Mouse (Mus musculus) G1E-ER4 (cell line): ENCODE measurements around the gene Ppp2ca. TPM values are rescaled to one million over a fixed set of nuclear protein-coding genes. Genes with fewer than 3 reads are reported as not detected.
"Not testable (repeated sequence)": the region's sequence is repeated elsewhere in the genome, so short reads cannot be mapped to it uniquely, and the experiment has no call there.

Experiments
- GATA1 ChIP-seq: IDR thresholded peaks from one replicate; pipeline ENCODE4 v1.8.0; 2012; ENCODE audit warnings: low read length, inconsistent platforms
- polyA plus RNA-seq: library from polyadenylated mRNA; stranded (reverse); fragments of >175 nt; gene quantifications from 2 replicates; pipeline ENCODE4 v1.2.3, GENCODE M21; 2012

Gene Ppp2ca
- polyA plus RNA-seq, 1 experiment: 24.1 TPM

DNA sequence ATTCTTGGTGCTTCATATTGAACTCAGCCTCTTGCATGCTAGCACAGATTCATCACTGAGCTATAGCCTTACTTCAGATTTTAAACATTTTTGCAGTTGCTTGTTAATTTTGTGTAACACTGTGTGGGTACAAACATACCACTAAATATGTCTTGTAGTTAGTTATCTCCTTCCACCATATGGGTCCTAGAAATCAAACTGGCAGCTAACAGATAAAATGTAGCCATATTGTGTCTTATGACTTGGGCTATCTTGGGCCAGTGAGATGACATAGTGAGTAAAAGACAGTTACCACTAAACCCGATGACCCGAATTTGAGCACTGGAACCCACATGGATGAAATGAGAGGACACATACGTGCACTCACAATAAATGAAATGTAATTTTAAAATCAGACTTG, 17.0 kb downstream of the Ppp2ca start:
- TF ChIP-seq GATA1: peak; percentile 63

DNA sequence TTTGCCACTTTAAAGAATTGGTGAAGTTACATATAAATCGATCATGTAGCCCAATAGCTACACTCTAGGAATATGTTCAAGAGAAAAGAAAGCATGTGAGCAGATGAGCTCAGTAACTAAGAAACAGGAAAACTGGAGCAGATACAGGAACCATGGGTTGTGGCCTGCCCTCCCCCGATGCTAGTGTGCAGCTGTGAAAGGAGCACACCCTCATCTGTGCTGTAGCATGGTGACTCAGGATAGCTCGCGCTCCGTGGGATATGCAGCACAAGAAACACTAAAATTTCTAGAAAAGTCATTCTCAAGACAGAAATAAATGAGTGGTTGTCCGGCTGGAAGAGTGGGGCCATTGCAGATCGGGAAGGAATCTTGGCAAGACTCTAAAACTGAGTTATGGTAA, 18.7 kb downstream of the Ppp2ca start:
- TF ChIP-seq GATA1: no peak

DNA sequence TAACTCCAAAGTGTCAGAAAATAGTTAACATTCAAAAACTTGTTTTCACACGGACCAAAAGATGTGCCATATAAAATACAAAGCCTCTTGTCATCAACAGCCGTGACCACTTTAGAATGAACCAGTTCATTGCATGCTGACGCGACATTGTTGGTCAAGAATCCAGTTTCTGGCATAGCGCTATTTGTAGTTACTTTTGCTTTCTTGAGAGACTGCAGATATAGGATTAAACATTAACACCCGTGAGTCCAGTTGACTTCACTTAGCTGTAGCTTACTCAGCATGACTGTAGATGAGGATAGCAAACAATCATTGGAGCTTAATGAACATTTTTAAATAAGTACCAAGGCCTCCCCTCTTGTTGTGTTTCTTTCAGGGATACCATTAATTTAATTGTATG, 23.6 kb downstream of the Ppp2ca start:
- TF ChIP-seq GATA1: no peak

DNA sequence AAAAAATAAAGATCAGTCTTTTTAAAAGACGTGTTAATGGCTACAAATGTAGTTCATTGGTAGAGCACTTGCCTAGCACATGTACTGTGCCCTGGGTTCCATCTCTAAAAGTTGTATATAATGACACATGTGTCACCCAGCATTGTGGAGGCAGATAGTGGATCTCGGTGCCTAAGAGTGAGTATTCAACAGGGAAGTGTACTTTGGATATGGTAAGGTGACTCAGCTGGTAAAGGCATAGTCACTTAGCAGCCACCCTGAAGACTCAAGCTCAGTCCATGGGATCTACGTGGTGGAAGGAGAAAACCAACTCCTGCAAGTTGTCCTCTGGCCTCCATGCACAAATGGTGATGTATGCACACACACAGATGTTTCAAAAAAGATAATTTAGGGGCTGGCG, 26.0 kb downstream of the Ppp2ca start:
- no peak for TF ChIP-seq GATA1

DNA sequence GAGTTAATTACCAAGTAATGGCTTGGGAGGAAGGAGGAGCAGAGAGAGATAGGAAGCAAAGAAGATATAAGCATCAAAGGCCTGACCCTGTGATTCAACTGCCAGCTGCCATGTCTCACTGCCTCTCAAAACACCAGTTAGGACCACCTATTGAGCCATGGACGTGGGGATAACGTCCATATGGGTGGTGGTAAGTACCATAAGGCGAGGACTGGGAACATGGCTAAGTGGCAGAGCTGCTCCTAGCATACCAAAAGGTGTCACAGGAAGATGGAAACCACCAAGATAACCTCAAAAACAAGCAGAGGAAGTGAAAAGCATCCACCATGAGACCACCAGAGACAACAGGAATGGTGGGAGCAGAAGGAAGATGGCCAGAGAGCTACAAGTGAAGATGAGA, 28.7 kb downstream of the Ppp2ca start:
- no peak for TF ChIP-seq GATA1

DNA sequence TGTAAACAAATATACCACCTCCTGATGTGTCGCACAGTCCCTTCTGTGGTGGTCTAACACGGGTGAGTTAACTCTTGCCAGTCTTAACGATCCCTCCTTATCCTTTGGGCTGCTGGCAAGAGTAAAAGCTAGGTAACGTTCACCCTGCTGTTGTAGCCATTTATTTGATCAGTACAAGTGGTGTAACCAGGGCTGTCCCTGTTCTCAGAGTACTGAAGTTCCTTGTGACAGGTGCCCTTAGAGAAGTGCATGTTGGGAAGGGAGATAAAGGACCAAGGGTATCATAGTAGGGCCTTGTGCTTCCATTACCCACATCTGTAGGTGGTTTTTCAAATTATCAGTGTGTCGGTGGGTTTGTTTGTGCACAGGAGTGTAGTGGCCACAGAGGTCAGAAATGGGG, 29.3 kb downstream of the Ppp2ca start:
- TF ChIP-seq GATA1: no peak

DNA sequence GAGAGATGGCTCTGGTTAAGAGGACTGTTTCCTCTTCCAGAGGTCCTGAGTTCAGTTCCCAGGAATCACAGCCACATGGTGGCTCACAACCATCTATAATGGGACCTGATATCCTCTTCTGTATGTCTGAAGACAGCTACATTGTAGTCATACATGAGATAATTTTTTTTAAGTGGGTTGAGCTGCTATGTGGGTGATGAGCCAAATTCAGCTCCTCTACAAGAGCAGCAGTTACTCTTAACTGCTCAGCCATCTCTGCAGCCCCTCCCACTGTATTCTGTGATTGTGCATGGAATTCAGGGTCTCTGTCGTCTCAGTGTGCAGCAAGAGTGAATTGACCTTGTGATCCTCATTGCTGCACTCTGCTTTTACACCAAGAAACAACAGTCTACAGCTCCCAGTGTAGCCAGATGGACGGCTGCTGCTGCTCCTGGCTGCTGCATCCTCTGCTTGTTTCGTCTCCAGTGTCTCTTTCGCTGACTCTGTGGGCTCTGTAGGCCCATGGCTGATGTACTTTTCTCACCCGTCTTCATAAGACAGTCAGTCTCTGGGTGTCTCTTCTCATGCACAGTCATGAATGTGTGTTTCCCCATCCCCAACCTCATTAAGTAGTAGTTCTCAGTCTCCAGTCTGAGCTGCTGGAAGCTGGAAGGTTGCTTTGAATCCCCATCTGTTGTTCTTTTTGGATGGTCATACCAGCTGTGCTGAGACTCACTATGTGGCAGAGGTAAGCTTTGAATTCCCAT, 30.0 kb downstream of the Ppp2ca start:
- no peak for TF ChIP-seq GATA1

DNA sequence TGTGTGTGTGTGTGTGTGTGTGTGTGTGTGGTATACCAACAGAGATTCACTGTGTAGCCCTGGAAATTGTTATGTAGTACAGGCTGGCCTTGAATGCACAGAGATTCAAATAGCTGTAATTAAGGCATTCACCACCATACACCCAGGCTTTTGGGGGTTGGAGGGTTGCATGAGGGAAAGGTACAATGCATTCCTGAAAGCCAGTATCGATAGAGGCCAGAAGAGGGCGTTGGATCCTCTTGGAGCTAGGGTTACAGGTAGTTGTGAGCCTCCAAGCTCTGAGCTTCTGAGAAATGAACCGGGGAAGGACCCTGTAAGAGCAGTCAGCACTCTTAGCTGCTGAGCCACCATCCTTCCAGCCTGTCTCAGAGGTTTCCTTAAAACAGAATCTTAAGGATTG, 30.7 kb downstream of the Ppp2ca start:
- no peak for TF ChIP-seq GATA1

DNA sequence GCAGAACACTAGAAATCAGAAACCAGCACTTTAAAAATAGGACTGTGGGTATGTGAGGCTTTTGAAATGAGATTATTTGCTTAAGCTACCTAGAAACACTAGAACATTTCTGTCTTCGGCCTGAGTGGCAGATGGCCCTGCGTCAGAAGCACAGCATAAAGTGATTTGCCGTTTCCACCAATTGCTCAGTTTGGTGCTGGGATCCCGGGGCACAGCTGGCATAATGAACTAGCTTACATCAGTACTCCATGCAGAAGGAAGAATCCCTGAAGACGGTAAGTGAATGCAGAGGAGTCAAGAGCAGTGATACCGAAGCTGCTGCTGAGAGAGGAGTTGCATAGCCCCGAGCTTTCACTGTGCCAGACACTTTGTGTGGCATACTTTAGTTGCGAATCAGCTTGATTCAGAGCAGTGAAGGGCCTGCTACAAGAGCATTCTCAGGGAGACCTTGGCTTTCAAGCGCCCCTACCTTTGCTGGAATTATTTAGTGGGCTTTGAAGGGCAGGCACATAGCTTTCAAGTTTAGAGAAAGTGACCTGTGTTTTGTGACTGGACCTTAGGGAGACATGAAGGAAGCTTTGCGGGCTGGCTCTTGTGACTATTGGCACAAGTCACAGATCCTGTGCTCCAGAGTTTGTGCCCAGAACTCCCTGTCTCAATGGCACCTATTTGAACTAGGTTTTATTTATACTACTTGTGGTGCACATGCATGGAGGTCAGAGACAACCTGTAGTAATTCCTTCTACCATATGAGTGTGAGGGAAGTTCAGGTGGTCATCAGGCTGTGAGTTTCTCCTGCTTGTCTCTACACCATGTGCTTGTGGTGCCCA, 31.4 kb downstream of the Ppp2ca start:
- no peak for TF ChIP-seq GATA1

DNA sequence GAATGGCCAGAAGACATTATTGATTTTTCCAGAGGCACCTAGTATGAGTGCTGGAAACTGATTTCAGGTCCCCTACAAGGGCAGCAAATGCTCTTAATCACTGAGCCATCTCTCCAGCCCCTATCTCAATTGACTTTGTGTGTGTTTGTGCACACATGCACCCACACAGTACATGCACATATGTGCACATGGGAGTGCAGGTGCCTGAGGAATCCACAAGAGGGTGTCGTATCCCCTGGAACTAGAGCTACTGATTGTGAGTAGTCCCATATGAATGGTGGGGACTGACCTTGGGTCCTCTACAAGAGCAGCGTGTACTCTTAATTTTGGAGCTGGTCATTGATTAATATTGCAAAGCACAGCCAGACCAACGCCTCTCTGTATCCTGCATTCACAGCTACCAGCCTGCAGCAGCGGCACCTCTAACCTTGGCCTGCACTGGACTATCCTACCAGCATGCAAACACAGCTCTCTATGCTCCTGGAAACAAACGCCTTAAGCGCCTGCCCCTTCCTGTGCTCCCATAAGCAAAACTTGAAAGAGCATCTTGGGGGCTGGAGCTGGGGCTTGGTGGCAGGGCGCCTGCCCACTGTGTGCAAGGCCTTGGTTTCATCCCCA, 32.1 kb downstream of the Ppp2ca start:
- no peak for TF ChIP-seq GATA1

DNA sequence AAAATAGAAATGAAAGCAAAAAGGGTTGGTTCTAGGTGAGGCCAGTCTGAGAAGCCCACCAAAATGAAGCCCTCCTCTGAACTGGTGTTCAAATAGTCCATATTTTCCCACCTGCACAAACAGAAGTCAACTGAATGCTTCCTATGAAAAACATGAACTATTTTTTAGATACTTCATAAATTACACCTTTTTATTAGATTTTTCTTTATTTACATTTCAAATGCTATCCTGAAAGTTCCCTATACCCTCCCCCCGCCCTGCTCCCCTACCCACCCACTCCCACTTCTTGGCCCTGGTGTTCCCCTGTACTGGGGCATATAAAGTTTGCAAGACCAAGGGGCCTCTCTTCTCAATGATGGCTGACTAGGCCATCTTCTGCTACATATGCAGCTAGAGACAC, 46.9 kb downstream of the Ppp2ca start, which contains the start of gene Olfr1373:
Olfr1373 (minus strand) TSS at position 101 of the 400 bp plus-strand sequence.
- not testable (repeated sequence) for TF ChIP-seq GATA1

DNA sequence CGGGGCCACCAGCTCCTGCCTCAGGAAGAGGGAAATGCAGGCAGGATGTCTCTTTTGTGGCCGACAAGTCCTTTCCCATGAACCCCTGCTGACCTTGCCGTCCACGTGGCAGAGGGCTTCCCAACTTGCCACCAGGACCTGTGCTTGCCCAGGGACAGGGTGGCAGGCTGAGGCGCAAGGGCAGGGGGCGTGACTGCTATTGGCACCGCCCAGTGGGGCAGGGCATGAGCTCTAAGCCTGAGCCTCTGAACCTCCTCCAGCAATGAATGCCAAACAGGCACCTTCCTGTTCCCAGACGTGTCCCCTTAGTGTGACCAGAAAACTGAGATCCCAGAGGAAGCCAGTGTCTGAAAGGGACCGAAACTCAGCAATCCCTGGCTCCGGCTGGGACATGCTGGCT, 65.4 kb downstream of the Ppp2ca start:
- no peak for TF ChIP-seq GATA1

DNA sequence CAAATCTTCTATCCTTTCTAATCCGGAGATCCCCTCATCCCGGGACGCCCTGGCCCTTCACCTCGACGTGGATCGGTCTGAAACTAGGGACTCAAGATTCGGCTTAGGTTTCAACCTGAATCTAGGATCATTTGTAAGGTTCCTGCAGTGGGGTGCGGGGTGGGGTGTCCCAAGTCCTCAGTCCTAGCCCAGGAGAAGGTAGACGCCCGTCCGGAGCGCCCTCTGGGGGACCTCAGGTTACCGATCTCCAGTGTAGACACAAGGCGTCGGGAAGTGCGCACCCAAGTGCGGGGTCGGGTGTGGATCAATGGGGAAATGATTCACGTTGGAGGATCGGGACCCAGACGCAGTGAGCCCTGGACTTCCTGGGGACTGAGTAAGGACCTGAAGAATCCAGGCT, 68.6 kb downstream of the Ppp2ca start:
- no peak for TF ChIP-seq GATA1

DNA sequence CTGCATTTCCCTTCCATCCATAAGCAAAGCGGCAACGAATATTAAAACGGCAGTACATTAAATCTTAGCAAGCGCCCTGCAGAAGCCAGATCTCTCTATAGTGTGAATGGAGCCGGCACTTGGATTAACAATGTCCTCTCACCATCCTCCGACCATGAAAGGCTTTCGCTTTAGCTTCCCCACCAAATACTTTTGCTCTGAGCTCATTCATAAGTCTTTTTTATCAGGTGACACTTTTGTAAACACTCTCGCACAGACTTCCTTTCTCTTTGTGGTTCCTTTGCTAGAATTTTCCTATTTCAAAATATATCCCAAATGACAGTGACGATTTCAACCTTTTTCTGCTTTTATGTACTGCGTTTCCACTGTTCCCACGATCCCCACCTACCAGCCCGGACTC, 70.0 kb downstream of the Ppp2ca start:
- no peak for TF ChIP-seq GATA1

Other genes starting within 250 kb of the Ppp2ca start
- 15.6 and 16.7 TPM in 2 replicates for gene Jade2, start 241.0 kb upstream of the Ppp2ca start, polyA plus RNA-seq
- gene Cdkn2aipnl, start 131.0 kb upstream of the Ppp2ca start, polyA plus RNA-seq: 53.5 and 65.0 TPM in 2 replicates
- 106 and 146 TPM in 2 replicates for gene Ube2b, start 97.9 kb upstream of the Ppp2ca start, polyA plus RNA-seq
- gene Cdkl3, start 94.5 kb upstream of the Ppp2ca start, polyA plus RNA-seq: 1.0 and 1.5 TPM in 2 replicates
- gene Olfr1373, start 46.8 kb downstream of the Ppp2ca start, polyA plus RNA-seq: not detected in 2 replicates
- not detected in 2 replicates for gene Olfr1371, start 115.3 kb downstream of the Ppp2ca start, polyA plus RNA-seq
- 14.5 and 23.8 TPM in 2 replicates for gene Skp1a, start 133.3 kb downstream of the Ppp2ca start, polyA plus RNA-seq
- not detected in 2 replicates for gene Tcf7, start 184.3 kb downstream of the Ppp2ca start, polyA plus RNA-seq